Mouse (Mus musculus): ENCODE data around the gene Apba3. TPM values are rescaled to one million over a fixed set of nuclear protein-coding genes. Genes with fewer than 3 reads are reported as not detected.

The Apba3 gene
- polyA plus RNA-seq, 1 experiment from 2014 or later = 59.7 TPM

- Histone ChIP-seq H3K9ac (0 out of 2 replicates have a peak overlapping the region, but pooled peaks have one; percentile 42), H3K27me3 (peaks cover 46% of the 10 kb centered on the region), H3K27ac (peak overlapping the region; percentile 54), H3K9me3 (replicated peaks) (no peaks in the 10 kb centered on the region), H3K4me1 (peaks cover 50% of the 10 kb centered on the region), H3K36me3 (no peaks in the 10 kb centered on the region), H3K4me2 (peak overlapping the region; percentile 83), H3K4me3 (replicated peaks) (peak overlapping the region; percentile 56)
- peak; percentile 29; the same call in 1 of the 2 replicates for ATAC-seq (replicated peaks; ENCODE audit: low FRiP score)
- 7% methylated on average over 17 of the region's 17 CpGs for WGBS
These were observed 18.0 kb downstream of the Apba3 start for GRCm38 (mm10) chr10:81284719-81285118.

GRCm38 (mm10) chr10:81285694-81286450, 19.1 kb downstream of the Apba3 start:
- H3K27ac ChIP-seq = peak overlapping the region; percentile 45; the same call in 1 of the 2 replicates
- ATAC-seq (replicated peaks; ENCODE audit: low FRiP score) = peak; percentile 75
- peaks cover 62% of the 10 kb centered on the region for H3K4me1 ChIP-seq
- H3K27me3 ChIP-seq = peaks cover 51% of the 10 kb centered on the region
- no peaks in the 10 kb centered on the region for H3K36me3 ChIP-seq
- 2% methylated on average over 53 of the region's 54 CpGs for WGBS
- peak overlapping the region; percentile 83 for H3K4me2 ChIP-seq
- H3K9me3 ChIP-seq (replicated peaks) = no peaks in the 10 kb centered on the region
- peak overlapping the region; percentile 42 for H3K9ac ChIP-seq
- H3K4me3 ChIP-seq (replicated peaks) = peak overlapping the region; percentile 56

GRCm38 (mm10) chr10:81286586-81286985, 19.8 kb downstream of the Apba3 start:
- peaks cover 55% of the 10 kb centered on the region for H3K27me3 ChIP-seq
- H3K4me2 ChIP-seq = no peak overlapping the region
- no peaks in the 10 kb centered on the region for H3K9me3 ChIP-seq (replicated peaks)
- H3K4me1 ChIP-seq = peaks cover 68% of the 10 kb centered on the region
- H3K9ac ChIP-seq = no peak overlapping the region
- 39% methylated on average over 6 of the region's 6 CpGs for WGBS
- no peak for ATAC-seq (replicated peaks; ENCODE audit: low FRiP score)
- peak overlapping the region; percentile 56; the same call in 1 of the 2 replicates for H3K4me3 ChIP-seq (replicated peaks)
- H3K27ac ChIP-seq = no peak overlapping the region
- no peaks in the 10 kb centered on the region for H3K36me3 ChIP-seq

GRCm38 (mm10) chr10:81287513-81288157, 20.9 kb downstream of the Apba3 start:
- H3K27me3 ChIP-seq = peaks cover 52% of the 10 kb centered on the region
- no peaks in the 10 kb centered on the region for H3K36me3 ChIP-seq
- peaks cover 72% of the 10 kb centered on the region for H3K4me1 ChIP-seq
- H3K9ac ChIP-seq = no peak overlapping the region
- no peak for ATAC-seq (replicated peaks; ENCODE audit: low FRiP score)
- H3K4me2 ChIP-seq = peak overlapping the region; percentile 26; the same call in 1 of the 2 replicates
- H3K9me3 ChIP-seq (replicated peaks) = no peaks in the 10 kb centered on the region
- 59% methylated on average over 8 of the region's 8 CpGs for WGBS
- H3K27ac ChIP-seq = peak overlapping the region; percentile 46
- no peak overlapping the region for H3K4me3 ChIP-seq (replicated peaks)

GRCm38 (mm10) chr10:81288601-81289000, 21.8 kb downstream of the Apba3 start:
- no peaks in the 10 kb centered on the region for H3K36me3 ChIP-seq
- H3K9me3 ChIP-seq (replicated peaks) = no peaks in the 10 kb centered on the region
- WGBS = 38% methylated on average over 6 of the region's 6 CpGs
- no peak overlapping the region for H3K9ac ChIP-seq
- no peak overlapping the region for H3K27ac ChIP-seq
- peak overlapping the region; percentile 26; the same call in 1 of the 2 replicates for H3K4me2 ChIP-seq
- no peak for ATAC-seq (replicated peaks; ENCODE audit: low FRiP score)
- peaks cover 45% of the 10 kb centered on the region for H3K27me3 ChIP-seq
- no peak overlapping the region for H3K4me3 ChIP-seq (replicated peaks)
- H3K4me1 ChIP-seq = peaks cover 70% of the 10 kb centered on the region

- Histone ChIP-seq H3K9ac (no peak overlapping the region), H3K27me3 (peaks cover 38% of the 10 kb centered on the region), H3K4me2 (peak overlapping the region; percentile 17), H3K27ac (no peak overlapping the region), H3K4me3 (replicated peaks) (no peak overlapping the region), H3K36me3 (no peaks in the 10 kb centered on the region), H3K9me3 (replicated peaks) (no peaks in the 10 kb centered on the region), H3K4me1 (peaks cover 70% of the 10 kb centered on the region)
- 4% methylated on average over 7 of the region's 7 CpGs for WGBS
- no peak for ATAC-seq (replicated peaks; ENCODE audit: low FRiP score)
These were observed 22.5 kb downstream of the Apba3 start for GRCm38 (mm10) chr10:81289278-81289677.

GRCm38 (mm10) chr10:81289811-81290210, 23.1 kb downstream of the Apba3 start:
- WGBS = 60% methylated on average over 14 of the region's 14 CpGs
- H3K9me3 ChIP-seq (replicated peaks) = no peaks in the 10 kb centered on the region
- peak overlapping the region; percentile 45 for H3K4me2 ChIP-seq
- no peak overlapping the region for H3K4me3 ChIP-seq (replicated peaks)
- ATAC-seq (replicated peaks; ENCODE audit: low FRiP score) = no peak
- H3K9ac ChIP-seq = no peak overlapping the region
- peaks cover 70% of the 10 kb centered on the region for H3K4me1 ChIP-seq
- H3K27me3 ChIP-seq = peaks cover 33% of the 10 kb centered on the region
- no peak overlapping the region for H3K27ac ChIP-seq
- H3K36me3 ChIP-seq = no peaks in the 10 kb centered on the region

GRCm38 (mm10) chr10:81290698-81291460, 24.1 kb downstream of the Apba3 start:
- ATAC-seq (replicated peaks; ENCODE audit: low FRiP score) = no peak
- Histone ChIP-seq H3K4me2 (peak overlapping the region; percentile 45), H3K9ac (peak overlapping the region; percentile 21), H3K4me1 (peaks cover 66% of the 10 kb centered on the region), H3K9me3 (replicated peaks) (no peaks in the 10 kb centered on the region), H3K27me3 (peaks cover 25% of the 10 kb centered on the region), H3K36me3 (no peaks in the 10 kb centered on the region), H3K4me3 (replicated peaks) (peak overlapping the region; percentile 33), H3K27ac (peak overlapping the region; percentile 76)
- 13% methylated on average over 24 of the region's 24 CpGs for WGBS

- Histone ChIP-seq H3K27ac (peak within 1 kb of the TSS; percentile 76), H3K9me3 (replicated peaks) (no peaks in the 10 kb centered on the region), H3K27me3 (peaks cover 25% of the 10 kb centered on the region), H3K4me1 (peaks cover 62% of the 10 kb centered on the region), H3K36me3 (no peaks in the 10 kb centered on the region), H3K4me3 (replicated peaks) (peak within 1 kb of the TSS; percentile 88), H3K9ac (peak within 1 kb of the TSS; percentile 21), H3K4me2 (peak within 1 kb of the TSS; percentile 90)
- 72% methylated on average over 9 of the region's 9 CpGs for WGBS
- ATAC-seq (replicated peaks; ENCODE audit: low FRiP score) = no peak
These were observed 24.8 kb downstream of the Apba3 start, which contains the start of gene Tjp3 for GRCm38 (mm10) chr10:81291511-81292104. Gene Tjp3, minus strand, starts transcription at chr10:81291581.

GRCm38 (mm10) chr10:81292554-81293333, 26.0 kb downstream of the Apba3 start, which contains the start of gene Pip5k1c:
Gene Pip5k1c, plus strand, starts transcription at chr10:81292963.
- WGBS = 1% methylated on average over 61 of the region's 80 CpGs
- no peaks in the 10 kb centered on the region for H3K36me3 ChIP-seq
- H3K27me3 ChIP-seq = peaks cover 23% of the 10 kb centered on the region

More at GRCm38 (mm10) chr10:81292554-81293333, 26.0 kb downstream of the Apba3 start, which contains the start of gene Pip5k1c:
- peak within 1 kb of the TSS; percentile 82 for H3K9ac ChIP-seq
- H3K4me3 ChIP-seq (replicated peaks) = peak within 1 kb of the TSS; percentile 88
- H3K27ac ChIP-seq = peak within 1 kb of the TSS; percentile 93
- H3K9me3 ChIP-seq (replicated peaks) = no peaks in the 10 kb centered on the region
- ATAC-seq (replicated peaks; ENCODE audit: low FRiP score) = peak; percentile 95
- peak within 1 kb of the TSS; percentile 90 for H3K4me2 ChIP-seq
- peaks cover 71% of the 10 kb centered on the region for H3K4me1 ChIP-seq

All from kidney, embryonic 15.5 days (tissue).